Mouse (Mus musculus): ENCODE measurements around the gene Psmg4.

Psmg4 gene

GRCm38 (mm10) chr13:34148767-34149392, 13.9 kb upstream of the Psmg4 start:
- DNase-seq (ENCODE audit: low spot score in 2 of 2): peak; percentile 46 to 47

- DNase-seq (ENCODE audit: low spot score in 2 of 2): no peak
Measured at GRCm38 (mm10) chr13:34149463-34150176, 13.1 kb upstream of the Psmg4 start.

DNA sequence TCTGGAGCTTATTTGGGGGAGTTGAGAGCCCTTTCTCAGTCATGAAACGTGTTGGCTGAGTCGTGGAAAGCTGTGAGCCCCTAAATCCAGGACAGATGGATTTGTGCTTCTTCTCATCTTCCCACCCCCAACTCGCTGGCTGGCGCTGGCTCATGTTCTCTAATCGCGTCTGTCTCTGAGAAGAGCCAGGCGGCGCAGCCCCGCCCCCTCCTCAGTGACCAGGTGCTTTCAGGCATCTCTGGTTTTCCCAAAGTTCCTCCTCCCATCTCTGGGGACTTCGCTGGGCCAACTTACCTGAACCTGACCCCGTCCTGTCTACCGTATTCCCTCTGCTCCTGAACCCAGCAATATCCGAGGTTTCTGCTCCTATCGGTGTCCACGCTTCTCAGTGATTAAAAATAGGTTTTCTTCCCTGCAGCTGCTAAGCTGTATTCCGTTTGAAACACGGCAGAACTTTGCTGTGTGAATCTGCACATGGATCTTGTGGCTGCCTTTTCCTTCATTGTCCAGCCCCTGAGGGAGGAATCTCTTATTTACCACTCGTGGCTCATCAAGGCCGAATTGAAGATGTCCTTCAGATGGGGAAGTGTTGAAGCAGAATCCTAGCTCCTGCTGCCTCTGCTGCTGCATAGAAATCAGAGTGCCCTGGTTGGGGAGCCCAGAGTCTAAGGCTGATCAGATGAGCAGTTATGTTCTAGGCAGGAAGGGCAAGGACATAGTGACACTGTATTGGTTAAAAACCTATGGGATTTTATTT, 12.3 kb upstream of the Psmg4 start:
- no peak for DNase-seq (ENCODE audit: low spot score in 2 of 2)

DNA sequence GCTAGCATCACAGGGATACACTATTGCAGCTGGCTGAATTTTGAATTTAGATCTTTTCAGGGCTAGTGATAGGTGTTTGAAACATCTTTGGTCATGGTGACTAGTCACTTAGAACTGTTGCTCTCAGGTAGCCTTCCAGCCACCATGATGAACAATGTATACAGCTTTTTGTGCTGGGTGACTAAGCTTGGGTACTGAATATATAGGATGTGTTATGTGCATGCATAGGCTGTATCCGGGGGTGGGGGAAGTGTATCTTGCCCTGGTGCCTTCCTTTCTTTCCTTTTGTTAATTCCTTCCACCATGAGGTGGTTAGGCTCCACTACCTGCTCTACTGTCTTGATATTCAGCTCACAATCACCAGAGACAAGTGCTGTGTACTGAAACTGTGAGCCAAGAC, 11.3 kb upstream of the Psmg4 start:
- no peak for DNase-seq (ENCODE audit: low spot score in 2 of 2)

GRCm38 (mm10) chr13:34152695-34153094, 10.1 kb upstream of the Psmg4 start:
- DNase-seq (ENCODE audit: low spot score in 2 of 2): no peak

DNA sequence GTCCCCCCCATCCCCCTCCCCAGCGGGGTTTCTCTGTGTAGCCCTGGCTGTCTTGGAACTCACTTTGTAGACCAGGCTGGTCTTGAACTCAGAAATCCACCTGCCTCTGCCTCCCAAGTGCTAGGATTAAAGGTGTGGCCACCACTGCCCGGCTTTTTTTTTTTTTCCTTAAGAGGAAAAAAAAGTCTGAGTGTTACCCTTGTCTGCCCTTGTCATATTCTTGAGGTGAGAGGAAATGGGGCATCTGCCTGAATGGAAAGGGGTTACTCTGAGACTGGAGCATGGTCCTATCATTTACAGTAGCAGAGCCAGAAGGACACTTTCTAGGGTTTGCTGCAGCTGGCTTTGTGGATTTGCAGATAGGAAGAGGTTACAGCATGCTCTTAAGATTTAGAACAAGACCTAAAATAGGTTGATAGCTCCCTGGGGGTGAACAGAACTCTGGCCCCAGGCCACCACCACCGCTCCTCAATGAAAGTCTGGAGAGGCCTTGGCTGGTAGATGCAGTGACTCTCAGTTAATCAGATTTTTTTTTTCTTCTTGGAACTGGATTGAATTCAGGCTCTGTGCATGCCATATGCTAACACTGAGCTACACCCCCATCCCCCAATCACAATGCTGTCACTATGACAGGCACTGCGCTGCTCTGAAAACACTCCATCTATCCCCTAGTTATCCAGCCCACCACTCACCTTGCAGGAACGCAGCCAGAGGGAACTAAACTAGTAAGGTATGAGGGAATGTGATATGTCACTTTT, 9.3 kb upstream of the Psmg4 start:
- DNase-seq (ENCODE audit: low spot score in 2 of 2): no peak

DNA sequence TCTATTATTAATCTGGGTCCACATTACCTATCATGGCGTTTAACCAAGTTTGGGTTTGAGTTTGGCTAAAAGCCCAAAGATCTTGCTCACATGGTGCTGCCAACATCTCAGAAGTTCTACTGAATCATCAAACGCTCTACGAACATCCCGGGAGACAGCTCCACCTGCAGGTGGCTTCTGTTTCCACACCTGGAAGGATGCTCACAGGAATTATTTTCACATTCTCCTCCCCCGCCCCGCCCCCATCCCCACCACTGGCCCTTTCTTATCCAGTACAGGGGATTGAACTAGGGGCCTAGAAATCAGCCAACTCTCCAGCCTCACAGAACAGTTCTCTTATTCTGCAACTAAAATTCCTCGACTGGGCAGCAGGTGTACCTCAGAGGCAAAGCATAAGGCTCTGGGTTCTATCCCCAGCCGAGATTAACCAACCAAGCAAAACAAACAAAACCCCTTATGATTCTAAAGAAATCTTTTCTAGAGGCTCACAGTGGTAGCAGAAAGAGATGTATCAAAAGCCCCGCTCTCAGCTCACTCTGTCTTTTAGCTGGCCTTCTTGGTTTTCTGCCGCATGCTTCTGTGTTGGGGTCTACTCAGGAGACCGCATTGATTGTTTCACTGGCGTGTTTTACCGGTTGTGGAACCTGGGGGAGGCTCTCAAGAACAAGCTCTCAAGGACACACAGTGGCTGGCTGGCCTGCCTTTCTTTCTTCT, 8.4 kb upstream of the Psmg4 start:
- DNase-seq (ENCODE audit: low spot score in 2 of 2): peak; percentile 62 to 65

- peak in 1 of 2 experiments; percentile 48 for DNase-seq (ENCODE audit: low spot score in 2 of 2)
Measured at GRCm38 (mm10) chr13:34154931-34155272, 7.9 kb upstream of the Psmg4 start.

DNA sequence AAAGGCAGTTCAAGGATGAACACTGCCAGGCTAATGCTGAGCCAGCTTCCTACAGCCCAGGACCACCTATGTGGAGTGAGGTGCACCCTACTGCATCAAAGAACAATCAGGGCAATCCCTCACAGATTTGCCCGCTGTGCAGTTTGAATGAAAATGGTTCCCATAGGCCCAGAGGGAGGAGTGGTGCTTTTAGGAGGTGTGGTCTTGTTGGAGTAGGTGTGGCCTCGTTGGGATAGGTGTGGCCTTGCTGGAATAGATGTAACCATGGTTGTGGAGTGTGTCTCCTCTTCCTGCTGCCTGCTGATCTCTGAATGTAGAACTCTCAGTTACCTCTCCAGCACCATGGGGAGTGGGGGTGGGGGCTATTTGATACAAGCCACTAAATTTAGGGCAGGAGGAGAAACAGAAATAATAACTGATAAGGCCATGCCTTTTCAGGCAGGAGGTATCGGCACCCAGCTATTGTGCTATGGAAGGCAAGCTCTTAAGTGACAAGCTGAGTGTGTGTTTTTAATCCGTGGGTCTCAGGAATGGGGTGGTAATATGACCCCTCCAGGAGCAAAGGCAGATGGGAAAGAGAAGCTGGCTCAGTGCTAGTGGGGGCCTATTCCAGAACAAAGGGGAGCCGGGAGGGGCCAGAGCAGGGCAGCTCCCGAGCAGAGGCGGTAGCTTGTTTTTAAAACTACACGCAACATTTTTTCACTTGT, 6.5 kb upstream of the Psmg4 start:
- DNase-seq (ENCODE audit: low spot score in 2 of 2): no peak

- DNase-seq (ENCODE audit: low spot score in 2 of 2): no peak
Measured at GRCm38 (mm10) chr13:34156840-34157185, 6.0 kb upstream of the Psmg4 start.

DNA sequence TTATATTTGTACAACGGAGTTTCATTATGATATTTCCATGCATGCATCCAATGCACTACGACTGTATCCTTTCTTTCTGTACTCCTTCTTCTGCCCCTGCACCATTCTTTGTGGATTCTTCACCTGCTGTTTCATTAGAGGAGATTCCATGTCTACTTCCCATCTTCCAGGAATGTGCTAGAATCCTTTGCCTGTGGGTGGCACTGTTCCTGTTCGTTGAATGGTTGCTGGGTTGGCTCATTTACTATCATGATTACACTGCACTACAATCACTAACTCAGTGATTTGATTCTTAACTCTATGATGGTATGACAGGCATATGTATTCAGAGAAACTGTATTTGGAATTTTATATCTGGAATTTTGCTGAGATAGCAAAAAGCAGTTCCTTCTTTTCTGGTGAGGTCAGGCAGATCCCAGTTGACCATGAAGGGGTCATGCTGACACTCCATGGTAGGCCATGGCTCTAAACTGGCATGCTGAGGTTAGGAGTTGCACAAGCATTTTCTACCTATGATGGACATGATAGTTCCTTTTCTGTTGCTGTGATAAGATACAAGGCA, 5.1 kb upstream of the Psmg4 start:
- no peak for DNase-seq (ENCODE audit: low spot score in 2 of 2)

DNA sequence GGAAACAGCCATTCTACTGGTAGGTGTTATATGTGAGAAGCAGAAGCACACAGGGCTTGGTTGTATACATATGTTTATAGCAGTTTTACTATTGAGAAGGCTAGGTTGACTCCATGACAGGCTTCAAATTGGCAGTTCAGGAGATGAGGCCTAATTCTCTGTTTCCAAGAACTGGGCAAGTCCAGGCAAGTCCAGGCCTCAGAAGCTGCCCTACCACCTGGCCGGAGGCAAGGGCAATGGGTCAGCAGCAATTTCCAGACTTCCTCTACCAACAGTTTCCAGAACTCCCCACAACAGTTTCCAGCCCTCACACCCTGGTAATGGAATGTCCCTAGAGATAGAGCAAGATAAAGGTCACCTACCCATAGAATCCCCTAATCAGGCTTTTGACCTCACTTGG, 2.8 kb upstream of the Psmg4 start:
- DNase-seq (ENCODE audit: low spot score in 2 of 2): no peak

DNA sequence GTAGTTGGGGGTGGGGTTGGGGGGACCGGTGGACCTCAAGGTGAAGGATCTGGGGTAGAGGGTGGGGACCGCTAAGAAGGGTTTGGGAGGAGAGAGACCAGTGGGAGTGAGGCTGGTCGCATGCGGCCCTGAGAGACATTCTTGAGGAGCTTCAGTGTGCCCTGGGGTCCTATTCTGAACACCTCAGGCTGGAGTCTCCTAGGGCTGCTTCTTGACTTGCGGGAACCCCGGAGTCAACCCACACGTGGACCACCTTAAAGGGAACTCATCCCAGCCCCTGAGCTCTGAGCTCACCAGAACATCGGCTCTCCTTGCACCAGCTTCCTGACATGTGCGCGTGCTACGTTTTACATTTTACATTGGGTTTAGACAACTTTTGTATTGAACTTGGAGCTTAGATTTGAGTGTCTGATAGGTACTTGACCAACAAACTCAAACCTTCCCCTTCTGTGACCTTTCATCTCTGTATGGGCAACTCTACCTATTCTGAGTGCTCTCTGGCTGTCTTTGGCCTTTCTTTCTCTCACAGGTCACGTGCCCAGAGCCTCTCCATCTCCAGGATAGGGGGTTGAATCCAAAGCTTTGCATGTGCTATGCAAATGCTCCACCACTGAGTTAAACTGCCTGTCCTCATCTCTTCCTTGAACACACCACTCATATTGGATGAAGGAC, 676 bp downstream of the Psmg4 start:
- no peak for DNase-seq (ENCODE audit: low spot score in 2 of 2)

GRCm38 (mm10) chr13:34174025-34174424, 11.3 kb downstream of the Psmg4 start:
- no peak for DNase-seq (ENCODE audit: low spot score in 2 of 2)

GRCm38 (mm10) chr13:34181624-34182023, 18.9 kb downstream of the Psmg4 start:
- no peak for DNase-seq (ENCODE audit: low spot score in 2 of 2)

GRCm38 (mm10) chr13:34185371-34185770, 22.6 kb downstream of the Psmg4 start:
- no peak for DNase-seq (ENCODE audit: low spot score in 2 of 2)

DNA sequence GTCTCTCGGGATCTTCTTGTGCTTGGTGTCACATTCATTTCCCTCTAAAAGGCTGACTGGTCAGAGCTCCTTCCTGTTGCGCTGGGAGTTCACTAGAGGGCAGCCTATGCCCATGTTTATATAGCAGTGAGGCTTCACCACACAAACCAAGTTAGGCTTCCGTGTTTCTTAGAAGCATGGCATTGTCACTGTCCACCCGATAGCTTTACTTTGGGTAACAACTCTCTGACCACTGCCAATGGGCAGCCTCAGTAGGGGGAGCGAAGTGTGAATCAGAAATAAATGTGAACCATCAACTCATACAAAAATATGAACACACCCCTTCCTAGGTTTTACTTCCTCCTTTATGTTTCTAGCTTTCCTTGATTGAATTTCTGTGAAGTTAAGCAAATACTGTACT, 24.8 kb downstream of the Psmg4 start:
- peak; percentile 34 to 46 for DNase-seq (ENCODE audit: low spot score in 2 of 2)

- DNase-seq (ENCODE audit: low spot score in 2 of 2): peak in 1 of 2 experiments; percentile 45
Measured at GRCm38 (mm10) chr13:34192414-34193191, 29.8 kb downstream of the Psmg4 start.

- no peak for DNase-seq (ENCODE audit: low spot score in 2 of 2)
Measured at GRCm38 (mm10) chr13:34193384-34193783, 30.6 kb downstream of the Psmg4 start.
